Mouse (Mus musculus) MEL (cell line): ENCODE data around the gene Cacng4.

ENCODE experiments used
- BHLHE40 ChIP-seq: IDR thresholded peaks from 2 replicates; pipeline ENCODE4 v1.6.1; 2012; ENCODE audit warnings: low read depth, mild to moderate bottlenecking, inconsistent platforms, low read length, improper control_type of control experiment, borderline replicate concordance
- CTCF ChIP-seq, 3 experiments: IDR thresholded peaks in 2 of 3; conservative IDR thresholded peaks in 1 of 3; 2 replicates each; pipeline ENCODE4 v1.5.1; 2011 to 2012; ENCODE audit warnings: low read length in 3 of 3, low read depth in 2 of 3, mild to moderate bottlenecking in 2 of 3, improper control_type of control experiment in 1 of 3, inconsistent platforms in 1 of 3, mixed read lengths in 1 of 3, moderate library complexity in 1 of 3; ENCODE audit not compliant: control insufficient read depth in 1 of 3, insufficient read depth in 1 of 3, poor library complexity in 1 of 3, severe bottlenecking in 1 of 3
- EP300 ChIP-seq, 2 experiments: IDR thresholded peaks; 2 replicates each; pipeline ENCODE4 v1.6.1; 2011; ENCODE audit warnings: improper control_type of control experiment in 2 of 2, low read length in 2 of 2, low read depth in 1 of 2, mild to moderate bottlenecking in 1 of 2
- GATA1 ChIP-seq: IDR thresholded peaks from 2 replicates; pipeline ENCODE4 v1.6.1; 2011; ENCODE audit warnings: low read depth, low read length, improper control_type of control experiment
- HCFC1 ChIP-seq: IDR thresholded peaks from 2 replicates; pipeline ENCODE4 v1.6.1; 2012; ENCODE audit warnings: low read depth, mild to moderate bottlenecking, inconsistent platforms, low read length, improper control_type of control experiment, moderate library complexity
- MAFK ChIP-seq: IDR thresholded peaks from 2 replicates; pipeline ENCODE4 v1.6.1; 2011; ENCODE audit warnings: low read depth, mild to moderate bottlenecking, low read length, improper control_type of control experiment, borderline replicate concordance
- MEF2A ChIP-seq: IDR thresholded peaks from 2 replicates; pipeline ENCODE4 v1.6.1; 2014; ENCODE audit warnings: low read depth, mild to moderate bottlenecking, inconsistent platforms, low read length, improper control_type of control experiment; ENCODE audit not compliant: poor library complexity, insufficient replicate concordance, severe bottlenecking; ENCODE audit errors: extremely low read depth
- NELFE ChIP-seq: IDR thresholded peaks from 2 replicates; pipeline ENCODE4 v1.6.1; 2011; ENCODE audit warnings: low read depth, low read length, improper control_type of control experiment
- POLR2A ChIP-seq, 2 experiments: IDR thresholded peaks; 2 replicates each; pipeline ENCODE4 v1.6.1; 2011 to 2012; ENCODE audit warnings: low read length in 2 of 2, mild to moderate bottlenecking in 2 of 2, control low read depth in 1 of 2, improper control_type of control experiment in 1 of 2, low read depth in 1 of 2, moderate library complexity in 1 of 2; ENCODE audit not compliant: control insufficient read depth in 1 of 2, insufficient read depth in 1 of 2, poor library complexity in 1 of 2
- POLR2AphosphoS2 ChIP-seq: IDR thresholded peaks from 2 replicates; pipeline ENCODE4 v1.6.1; 2011; ENCODE audit warnings: low read length, improper control_type of control experiment
- SMC3 ChIP-seq: IDR thresholded peaks from 2 replicates; pipeline ENCODE4 v1.6.1; 2011; ENCODE audit warnings: low read depth, low read length, improper control_type of control experiment
- TAL1 ChIP-seq: IDR thresholded peaks from 2 replicates; pipeline ENCODE4 v1.6.1; 2012; ENCODE audit warnings: mild to moderate bottlenecking, inconsistent platforms, low read length, moderate library complexity, mixed read lengths
- TBP ChIP-seq: IDR thresholded peaks from 2 replicates; pipeline ENCODE4 v1.8.0; 2011; ENCODE audit warnings: low read depth, low read length, improper control_type of control experiment

DNA sequence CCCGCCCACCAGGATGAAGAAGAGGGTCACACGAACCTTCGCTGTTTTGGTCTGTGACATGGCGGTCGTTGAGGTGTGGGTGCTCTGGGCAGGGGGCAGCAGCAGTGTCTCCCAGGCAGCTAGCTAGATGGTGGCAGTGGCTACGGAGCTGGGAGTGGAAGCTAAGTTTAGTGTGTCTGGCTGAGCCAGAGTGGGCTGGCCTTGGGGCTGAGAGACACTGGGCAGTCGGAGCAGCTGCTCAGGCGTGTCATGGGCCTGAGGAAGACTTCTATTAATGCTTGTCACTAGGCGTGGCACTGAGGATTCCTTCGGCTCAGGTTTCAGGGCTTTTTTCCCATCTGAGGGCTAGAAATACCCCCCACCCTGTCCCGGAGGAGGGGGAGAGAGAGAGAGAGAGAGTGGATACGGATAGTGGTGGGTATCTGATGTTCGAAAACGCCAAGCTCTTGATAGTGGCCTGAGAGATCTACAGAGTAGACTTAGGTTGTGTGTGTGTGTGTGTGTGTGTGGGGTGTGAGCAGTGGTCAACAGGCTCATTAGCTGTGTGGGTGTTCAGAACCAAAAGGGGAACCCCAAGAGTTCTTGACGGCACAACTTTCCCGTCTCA, 77.9 kb downstream of the Cacng4 start, which contains the start of gene Cacng1:
- TF ChIP-seq MAFK = no peak
- no peak for TF ChIP-seq TBP
- TF ChIP-seq POLR2A (IDR thresholded peaks at IDR 0.05; ENCODE audit: control insufficient read depth in 1 of 2, insufficient read depth in 1 of 2, low read depth in 1 of 2, low read length in 2 of 2, poor library complexity in 1 of 2) = no peak
- no peak for TF ChIP-seq CTCF (IDR thresholded peaks at IDR 0.05 in 2 of 3, conservative IDR thresholded peaks at IDR 0.05 in 1 of 3; ENCODE audit: control insufficient read depth in 1 of 3, insufficient read depth in 1 of 3, low read depth in 2 of 3, low read length in 3 of 3, poor library complexity in 1 of 3, severe bottlenecking in 1 of 3)
- TF ChIP-seq POLR2AphosphoS2 = no peak
- no peak for TF ChIP-seq BHLHE40
- TF ChIP-seq EP300 (IDR thresholded peaks at IDR 0.05; ENCODE audit: low read depth in 1 of 2, low read length in 2 of 2) = no peak
- no peak for TF ChIP-seq HCFC1
- no peak for TF ChIP-seq TAL1
- TF ChIP-seq NELFE = no peak
- no peak for TF ChIP-seq MEF2A
- TF ChIP-seq SMC3 = no peak
- TF ChIP-seq GATA1 = no peak
